Mouse (Mus musculus) liver, embryonic 16.5 days (tissue): ENCODE measurements around the gene Tas2r134. TPM values are rescaled to one million over a fixed set of nuclear protein-coding genes. Genes with fewer than 3 reads are reported as not detected.

Experiments used
- ATAC-seq: fragments of 200-750 bp; cut with Nextera tagmentation; 2 replicates; pipeline ENCODE4 v1.8.0; 2017; ENCODE audit warnings: low read depth, mild to moderate bottlenecking, moderate number of reproducible peaks, moderate library complexity
- H3K27ac ChIP-seq: fragments of 300-500 bp; sonication (generic); 2 replicates; pipeline ENCODE4 v1.5.1; 2014; ENCODE audit warnings: mild to moderate bottlenecking, low read length
- H3K27me3 ChIP-seq: fragments of 300-500 bp; sonication (generic); 2 replicates; pipeline ENCODE4 v1.6.1; 2014; ENCODE audit warnings: low read depth, low read length, mixed read lengths; ENCODE audit not compliant: control insufficient read depth, insufficient read depth
- H3K36me3 ChIP-seq: fragments of 300-500 bp; sonication (generic); 2 replicates; pipeline ENCODE4 v1.6.1; 2014; ENCODE audit warnings: mild to moderate bottlenecking; ENCODE audit not compliant: control insufficient read depth, insufficient read depth
- H3K4me1 ChIP-seq: fragments of 300-500 bp; sonication (generic); 2 replicates; pipeline ENCODE4 v1.6.1; 2014; ENCODE audit warnings: low read depth, low read length, mixed read lengths; ENCODE audit not compliant: control insufficient read depth
- H3K4me2 ChIP-seq: fragments of 300-500 bp; sonication (generic); 2 replicates; pipeline ENCODE4 v1.6.1; 2014; ENCODE audit warnings: low read depth, low read length, mixed read lengths
- H3K4me3 ChIP-seq: fragments of 300-500 bp; sonication (generic); 2 replicates; pipeline ENCODE4 v1.5.1; 2014; ENCODE audit warnings: low read depth, mild to moderate bottlenecking, low read length
- H3K9ac ChIP-seq: fragments of 300-500 bp; sonication (generic); 2 replicates; pipeline ENCODE4 v1.6.1; 2014; ENCODE audit warnings: low read depth, low read length
- H3K9me3 ChIP-seq: fragments of 300-500 bp; sonication (generic); replicated peaks from 2 replicates; pipeline ENCODE4 v1.6.1; 2016; ENCODE audit warnings: low read length; ENCODE audit not compliant: control insufficient read depth
- WGBS: fragments of 180-500 bp; shearing (Covaris S2); extraction: QIAGEN DNeasy Blood & Tissue Kit; methylation state at CpG from one replicate; pipeline ENCODE4 v1.1.7; 2014; ENCODE audit not compliant: insufficient replicate concordance; 5-methylcytosine and 5-hydroxymethylcytosine counted together
- polyA plus RNA-seq: library from polyadenylated mRNA; unstranded; fragments of >200 nt; fragmentation: Nextera tagmentation; extraction: Ambion mirVana; gene quantifications from 2 replicates; pipeline ENCODE4 v1.2.1, GENCODE M21; 2015

The Tas2r134 gene
- polyA plus RNA-seq, 1 experiment from 2014 or later, result not detected

GRCm38 (mm10) chr2:51643244-51644139 is 16.2 kb downstream of the Tas2r134 start:
- no peaks in the 10 kb centered on the region for H3K9me3 ChIP-seq
- no peaks in the 10 kb centered on the region for H3K36me3 ChIP-seq
- no peak overlapping the region for H3K4me2 ChIP-seq
- no peaks in the 10 kb centered on the region for H3K4me1 ChIP-seq
- 58% methylated on average over 7 of the region's 7 CpGs for WGBS
- ATAC-seq, result no peak
- H3K9ac ChIP-seq, result no peak overlapping the region
- no peak overlapping the region for H3K4me3 ChIP-seq
- H3K27me3 ChIP-seq, result no peaks in the 10 kb centered on the region
- no peak overlapping the region for H3K27ac ChIP-seq

- H3K27me3 ChIP-seq, result no peaks in the 10 kb centered on the region
- WGBS, result 53% methylated on average over 2 of the region's 3 CpGs
- H3K4me3 ChIP-seq, result no peak overlapping the region
- H3K27ac ChIP-seq, result no peak overlapping the region
- ATAC-seq, result no peak
- no peaks in the 10 kb centered on the region for H3K9me3 ChIP-seq
- H3K36me3 ChIP-seq, result no peaks in the 10 kb centered on the region
- no peak overlapping the region for H3K4me2 ChIP-seq
- no peak overlapping the region for H3K9ac ChIP-seq
- no peaks in the 10 kb centered on the region for H3K4me1 ChIP-seq
These were observed 20.7 kb downstream of the Tas2r134 start for GRCm38 (mm10) chr2:51647972-51648371.

GRCm38 (mm10) chr2:51649887-51650286 is 22.6 kb downstream of the Tas2r134 start:
- Histone ChIP-seq H3K4me1 (no peaks in the 10 kb centered on the region), H3K9ac (no peak overlapping the region), H3K36me3 (no peaks in the 10 kb centered on the region), H3K4me2 (no peak overlapping the region), H3K9me3 (no peaks in the 10 kb centered on the region), H3K27ac (no peak overlapping the region), H3K4me3 (no peak overlapping the region), H3K27me3 (no peaks in the 10 kb centered on the region)
- 58% methylated on average over 1 of the region's 1 CpGs for WGBS
- no peak for ATAC-seq

DNA sequence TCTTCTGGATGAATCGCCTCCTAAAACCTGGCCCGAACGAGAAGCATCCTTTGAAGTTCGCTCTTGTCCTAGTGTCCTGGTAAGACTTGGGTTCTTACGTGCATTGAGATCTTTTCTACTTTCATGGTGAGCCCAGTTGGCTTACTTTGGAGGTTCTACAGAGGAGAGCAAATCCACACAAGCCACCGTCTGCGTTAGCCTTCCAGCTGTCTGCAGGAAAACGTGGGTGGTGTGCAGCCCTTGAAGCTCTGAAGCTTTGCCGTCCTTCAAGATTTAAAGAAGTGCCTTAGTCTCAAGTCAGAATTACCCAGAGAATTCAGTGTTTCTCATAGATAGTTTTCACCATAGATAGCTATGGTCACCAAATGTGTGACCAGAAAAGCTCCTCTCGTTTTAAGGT is 24.8 kb downstream of the Tas2r134 start:
- Histone ChIP-seq H3K9me3 (no peaks in the 10 kb centered on the region), H3K27ac (no peak overlapping the region), H3K36me3 (no peaks in the 10 kb centered on the region), H3K27me3 (no peaks in the 10 kb centered on the region), H3K4me1 (no peaks in the 10 kb centered on the region), H3K9ac (no peak overlapping the region), H3K4me2 (no peak overlapping the region), H3K4me3 (no peak overlapping the region)
- 76% methylated on average over 10 of the region's 10 CpGs for WGBS
- ATAC-seq, result no peak

DNA sequence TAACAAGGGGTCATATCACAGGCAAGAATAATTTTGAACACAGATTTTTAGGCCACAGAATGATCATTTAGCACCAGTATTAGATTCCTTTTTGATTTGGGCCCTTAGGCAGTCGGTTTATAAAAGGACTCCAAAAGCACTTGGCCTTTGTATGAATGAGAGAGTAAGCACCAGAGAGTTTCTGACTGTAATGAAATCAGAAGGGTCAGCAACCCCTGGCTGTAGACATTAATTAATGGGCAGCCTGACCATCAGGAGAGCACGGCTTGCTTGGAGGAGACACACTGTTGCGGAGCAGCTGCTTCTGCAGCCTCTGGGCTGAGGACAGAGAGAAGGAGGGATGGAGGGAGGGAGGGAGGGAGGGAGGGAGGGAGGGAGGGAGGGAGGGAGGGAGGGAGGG is 30.4 kb downstream of the Tas2r134 start:
- ATAC-seq, result no peak
- 52% methylated on average over 3 of the region's 3 CpGs for WGBS
- no peak overlapping the region for H3K27ac ChIP-seq

DNA sequence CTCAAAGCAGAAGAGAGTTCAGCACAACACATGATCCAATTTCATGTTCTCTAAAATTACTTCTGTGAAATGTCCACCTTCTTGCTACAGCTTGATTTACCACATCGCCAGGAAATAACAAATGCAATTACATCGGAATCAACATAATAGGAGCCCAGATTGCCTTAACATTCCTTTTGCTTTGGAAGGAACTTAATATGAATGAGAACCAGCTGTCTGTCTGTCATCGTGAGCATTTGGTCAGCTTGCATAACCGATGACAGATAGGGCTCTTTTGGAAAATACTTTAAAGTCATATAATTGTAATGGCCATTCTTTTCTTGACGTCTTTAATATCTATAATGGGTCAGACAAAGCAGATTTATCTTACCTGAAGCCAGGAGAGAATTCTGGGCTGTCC is 31.0 kb downstream of the Tas2r134 start:
- Histone ChIP-seq H3K27ac (no peak overlapping the region), H3K4me1 (no peaks in the 10 kb centered on the region), H3K9ac (no peak overlapping the region), H3K9me3 (no peaks in the 10 kb centered on the region), H3K36me3 (no peaks in the 10 kb centered on the region), H3K4me2 (no peak overlapping the region), H3K27me3 (no peaks in the 10 kb centered on the region), H3K4me3 (no peak overlapping the region)
- no peak for ATAC-seq
- WGBS, result 62% methylated on average over 5 of the region's 5 CpGs

More for the DNA sequence above, 30.4 kb downstream of the Tas2r134 start:
- Histone ChIP-seq H3K9me3 (no peaks in the 10 kb centered on the region), H3K4me2 (no peak overlapping the region), H3K36me3 (no peaks in the 10 kb centered on the region), H3K4me1 (no peaks in the 10 kb centered on the region), H3K4me3 (no peak overlapping the region), H3K27me3 (no peaks in the 10 kb centered on the region), H3K9ac (no peak overlapping the region)

- Histone ChIP-seq H3K9ac (no peak overlapping the region), H3K9me3 (no peaks in the 10 kb centered on the region), H3K36me3 (no peaks in the 10 kb centered on the region), H3K4me3 (no peak overlapping the region), H3K27me3 (no peaks in the 10 kb centered on the region), H3K4me2 (no peak overlapping the region), H3K4me1 (no peaks in the 10 kb centered on the region), H3K27ac (no peak overlapping the region)
- WGBS, result 63% methylated on average over 2 of the region's 2 CpGs
- no peak for ATAC-seq
These were observed 47.0 kb downstream of the Tas2r134 start for GRCm38 (mm10) chr2:51674321-51674720.
